Comparison of ENCODE assay signal across 9 mouse cellular contexts in genomic region chr1:43269685-43270084, GRCm38 (mm10).
DNase-seq lines count a peak whose midpoint lies in the region; ATAC-seq lines count a peak whose summit lies in the region.
"Had no signal": no experiment of that assay in that cellular context is flagged by ENCODE, and none has a peak within 500 bp of the region (broad histone marks: within the 10 kb centered on the region; RNA-seq: fewer than 3 reads in every experiment).

No protein-coding gene starts in this region.

- no peaks in the 10 kb centered on the region for H3K9me3 ChIP-seq in heart, embryonic 11.5 days (replicated peaks; ENCODE audit: control insufficient read depth, low read length)
- H3K9me3 ChIP-seq: limb, embryonic 15.5 days had no signal

- no peak for ATAC-seq in heart, embryonic 11.5 days (replicated peaks; ENCODE audit: insufficient number of reproducible peaks, low FRiP score, low TSS enrichment)

- H3K4me3 ChIP-seq in heart, embryonic 11.5 days (ENCODE audit: low read depth, low read length) = no peak overlapping the region
- H3K4me3 ChIP-seq: limb, embryonic 15.5 days had no signal

- no peak overlapping the region for H3K9ac ChIP-seq in heart, embryonic 11.5 days (ENCODE audit: low read depth, low read length)
- H3K9ac ChIP-seq: limb, embryonic 15.5 days had no signal

- no peak overlapping the region for H3K27ac ChIP-seq in heart, embryonic 11.5 days (ENCODE audit: low read depth, low read length)
- H3K27ac ChIP-seq: limb, embryonic 15.5 days had no signal

- H3K27me3 ChIP-seq in heart, embryonic 11.5 days (ENCODE audit: control insufficient read depth, insufficient read depth, low read length) = no peaks in the 10 kb centered on the region
- H3K27me3 ChIP-seq: limb, embryonic 15.5 days had no signal

- H3K4me1 ChIP-seq in heart, embryonic 11.5 days (ENCODE audit: control insufficient read depth, insufficient read depth, low read length) = no peaks in the 10 kb centered on the region

- peak; percentile 50 for DNase-seq in heart, postnatal 4 days
- DNase-seq in urinary bladder, postnatal 25 days (ENCODE audit: low spot score) = peak; percentile 9
- DNase-seq in urinary bladder, adult 18-20 months (ENCODE audit: low spot score in 2 of 2) = no peak
- DNase-seq in kidney, postnatal 10 days = peak; percentile 64
- DNase-seq in spleen, postnatal 10 days (ENCODE audit: low spot score in 2 of 2) = no peak
- no peak for DNase-seq in frontal cortex, postnatal 10 days (ENCODE audit: low spot score in 2 of 2)
- DNase-seq in frontal cortex, adult 2 months (ENCODE audit: extremely low spot score in 1 of 2, low spot score in 1 of 2) = no peak

- no peaks in the 10 kb centered on the region for H3K36me3 ChIP-seq in heart, embryonic 11.5 days (ENCODE audit: control insufficient read depth, insufficient read depth, low read length)
- H3K36me3 ChIP-seq: limb, embryonic 15.5 days had no signal

- 32% methylated on average over 7 of the region's 7 CpGs for WGBS in heart, embryonic 11.5 days (ENCODE audit: insufficient replicate concordance)

- H3K4me2 ChIP-seq in heart, embryonic 11.5 days = no peak overlapping the region
- H3K4me2 ChIP-seq: limb, embryonic 15.5 days had no signal

Comparison
In these comparisons a context has a peak if more than half of its experiments do, and no peak if none do; other contexts are left out.
1. DNase-seq: peak in heart, postnatal 4 days (single experiment), urinary bladder, postnatal 25 days (single experiment) and kidney, postnatal 10 days (single experiment); none in urinary bladder, adult 18-20 months (0 of 2), spleen, postnatal 10 days (0 of 2), frontal cortex, postnatal 10 days (0 of 2) and frontal cortex, adult 2 months (0 of 2).